ENCODE assay signal across 9 mouse cellular contexts in the genomic region with DNA sequence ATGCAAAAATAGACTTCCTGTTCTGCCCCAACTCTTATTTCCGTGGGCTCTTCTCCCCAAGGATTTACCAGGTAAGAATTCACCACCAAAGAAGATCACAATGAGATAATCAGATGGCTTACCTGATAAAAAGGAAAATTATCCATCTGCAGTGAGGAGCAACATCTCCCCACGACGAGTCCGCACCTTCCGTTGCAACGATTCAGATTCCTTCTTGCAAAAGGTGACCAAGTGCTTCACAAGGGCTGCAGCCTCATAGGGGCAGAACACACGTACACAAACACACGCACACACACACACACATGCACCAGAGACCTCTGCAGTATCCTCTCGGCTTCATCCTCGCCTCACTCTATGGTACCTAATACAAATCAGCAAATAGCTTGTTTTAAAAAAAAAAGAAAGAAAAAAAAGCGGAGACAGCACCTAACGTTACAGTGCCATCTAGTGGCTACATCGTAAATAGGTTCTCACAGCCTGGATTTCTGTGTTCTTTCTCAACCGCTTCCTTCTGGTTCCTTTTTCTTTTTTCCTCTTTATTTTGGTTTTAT. TPM values are rescaled to one million over a fixed set of nuclear protein-coding genes. Genes with fewer than 3 reads are reported as not detected.
A peak's percentile ranks its signal among the peaks of the same experiment; 100 is the strongest.
DNase-seq lines count a peak whose midpoint lies in the region; ATAC-seq and TF ChIP-seq lines count a peak whose summit lies in the region.
"Had no signal": no experiment of that assay in that cellular context is flagged by ENCODE, and none has a peak within 500 bp of the region (broad histone marks: within the 10 kb centered on the region; RNA-seq: fewer than 3 reads in every experiment).

No protein-coding gene starts in this region.

- no peaks in the 10 kb centered on the region for H3K36me3 ChIP-seq in heart, embryonic 14.5 days (ENCODE audit: control insufficient read depth, insufficient read depth, low read length)
- H3K36me3 ChIP-seq in liver, postnatal 0 days (replicated peaks; ENCODE audit: insufficient read depth, low read length) = no peaks in the 10 kb centered on the region

- peak overlapping the region; percentile 95 for H3K4me2 ChIP-seq in heart, embryonic 14.5 days (ENCODE audit: low read length)
- peak overlapping the region; percentile 65 for H3K4me2 ChIP-seq in liver, postnatal 0 days (ENCODE audit: low read depth, low read length)

- H3K27ac ChIP-seq in heart, embryonic 14.5 days (replicated peaks in 1 of 2; ENCODE audit: control insufficient read depth in 1 of 2, insufficient read depth in 1 of 2, low read depth in 2 of 2, low read length in 2 of 2) = no peak overlapping the region
- no peak overlapping the region for H3K27ac ChIP-seq in liver, postnatal 0 days (ENCODE audit: low read depth)
- H3K27ac ChIP-seq in olfactory bulb, adult 2 months (ENCODE audit: insufficient read depth, low read depth, low read length) = peak overlapping the region; percentile 27

- TF ChIP-seq EP300 in liver, postnatal 0 days (IDR thresholded peaks at IDR 0.05; ENCODE audit: low read depth) = no peak

- 1% methylated on average over 14 of the region's 14 CpGs for WGBS in heart, embryonic 14.5 days
- 1% methylated on average over 14 of the region's 14 CpGs for WGBS in liver, postnatal 0 days (ENCODE audit: insufficient replicate concordance)
- under 1% methylated on average over 14 of the region's 14 CpGs for WGBS in olfactory bulb, adult 2 months

- H3K4me1 ChIP-seq in heart, embryonic 14.5 days (ENCODE audit: control insufficient read depth in 2 of 2, insufficient read depth in 2 of 2, low read length in 2 of 2) = 0 out of 4 replicates have a peak, but pooled peaks cover 2 to 4% of the 10 kb centered on the region in 2 experiments
- 0 out of 2 replicates have a peak, but pooled peaks cover 2% of the 10 kb centered on the region for H3K4me1 ChIP-seq in liver, postnatal 0 days (ENCODE audit: insufficient read depth)
- H3K4me1 ChIP-seq in olfactory bulb, adult 2 months (ENCODE audit: control insufficient read depth, insufficient read depth, low read length) = no peaks in the 10 kb centered on the region

- DNase-seq in 416B (ENCODE audit: low read depth) (peak; percentile 54), MN1 (ENCODE audit: low spot score) (peak; percentile 85)
- DNase-seq in embryo, embryonic 11 days = peak; percentile 75
- peak; percentile 29 to 57 for DNase-seq in kidney, postnatal 36 days
- no peak for DNase-seq in liver, postnatal 0 days

- ATAC-seq in heart, embryonic 14.5 days (ENCODE audit: insufficient number of reproducible peaks, insufficient read depth, low FRiP score, low read depth) = no peak
- ATAC-seq in liver, postnatal 0 days = no peak
- no peak for ATAC-seq in erythroid progenitor cell, adult 5-6 weeks (replicated peaks; ENCODE audit: low FRiP score, poor library complexity, severe bottlenecking)

- TF ChIP-seq POLR2A in olfactory bulb, adult 2 months (IDR thresholded peaks at IDR 0.05; ENCODE audit: insufficient read depth, low read depth, low read length) = no peak

- H3K9me3 ChIP-seq in heart, embryonic 14.5 days (ENCODE audit: control insufficient read depth, low read length) = no peaks in the 10 kb centered on the region
- no peaks in the 10 kb centered on the region for H3K9me3 ChIP-seq in liver, postnatal 0 days (ENCODE audit: low read length)

- peaks cover 10% of the 10 kb centered on the region for H3K27me3 ChIP-seq in heart, embryonic 14.5 days (ENCODE audit: control insufficient read depth, insufficient read depth, low read length)
- peaks cover 11% of the 10 kb centered on the region; the same call in 1 of the 2 replicates for H3K27me3 ChIP-seq in liver, postnatal 0 days (ENCODE audit: insufficient read depth, low read length)

- TF ChIP-seq CTCF in liver, postnatal 0 days (IDR thresholded peaks at IDR 0.05; ENCODE audit: low read depth) = peak; percentile 69
- TF ChIP-seq CTCF in olfactory bulb, adult 2 months (IDR thresholded peaks at IDR 0.05; ENCODE audit: insufficient read depth, low read depth, low read length) = 0 out of 2 replicates have a peak, but pooled peaks have one; percentile 29

- peak overlapping the region; percentile 52 to 53 for H3K4me3 ChIP-seq in heart, embryonic 14.5 days (ENCODE audit: control insufficient read depth in 1 of 2, insufficient read depth in 1 of 2, low read depth in 1 of 2, low read length in 2 of 2)
- H3K4me3 ChIP-seq in liver, postnatal 0 days (ENCODE audit: low read depth, low read length) = peak overlapping the region; percentile 16; the same call in 1 of the 2 replicates
- H3K4me3 ChIP-seq in olfactory bulb, adult 2 months (ENCODE audit: insufficient read depth, low read depth, low read length) = peak overlapping the region; percentile 53

- peak overlapping the region; percentile 50 for H3K9ac ChIP-seq in heart, embryonic 14.5 days (ENCODE audit: low read length)
- H3K9ac ChIP-seq in liver, postnatal 0 days (replicated peaks) = no peak overlapping the region

RNA-seq across cellular contexts. Expression of a gene that starts 30.8 kb away (rescaled TPM):
- polyA plus RNA-seq in heart, embryonic 14.5 days (2014; fragmentation: Nextera tagmentation; extraction: Ambion mirVana) = 0.03 and 0.12 TPM in 2 replicates
- not detected in 2 replicates for polyA plus RNA-seq in liver, postnatal 0 days (2015; fragmentation: Nextera tagmentation; extraction: Ambion mirVana)
- 96.8 TPM in 1 of 2 replicates, not detected in the other for polyA plus RNA-seq in olfactory bulb, adult 2 months (2012; ENCODE audit: insufficient read depth, insufficient read length, low replicate concordance, missing spikeins)
- not detected in 2 replicates for total RNA-seq in erythroid progenitor cell, adult 5-6 weeks (2015; ENCODE audit: low replicate concordance)
- total RNA-seq in erythroid progenitor cell, adult 5-6 weeks (2017; ENCODE audit: low replicate concordance) = not detected in 2 replicates
- polyA plus RNA-seq: large intestine, adult 2 months had no signal

Comparison
In these comparisons a context has a peak if more than half of its experiments do, and no peak if none do; other contexts are left out.
1. RNA of a gene that starts 30.8 kb away (polyA plus RNA-seq): 96.8 TPM in olfactory bulb, adult 2 months; 0.03 to 0.12 TPM in heart, embryonic 14.5 days and not detected in liver, postnatal 0 days; every median in the first group is over 10 times any median in the second.
2. Peak in every context shown above with its lines, with median percentiles within 50 percentile points of each other: H3K4me3 ChIP-seq.